Mouse (Mus musculus) mature B cell (primary cell): ENCODE measurements around the gene Olfr1360.

Experiments used
- in situ Hi-C: fragments of 300-500 bp; cut with MboI; formaldehyde crosslinking; loops from 2 replicates; pipeline ENCODE4 v1.14.3; 2019

Gene Olfr1360

DNA sequence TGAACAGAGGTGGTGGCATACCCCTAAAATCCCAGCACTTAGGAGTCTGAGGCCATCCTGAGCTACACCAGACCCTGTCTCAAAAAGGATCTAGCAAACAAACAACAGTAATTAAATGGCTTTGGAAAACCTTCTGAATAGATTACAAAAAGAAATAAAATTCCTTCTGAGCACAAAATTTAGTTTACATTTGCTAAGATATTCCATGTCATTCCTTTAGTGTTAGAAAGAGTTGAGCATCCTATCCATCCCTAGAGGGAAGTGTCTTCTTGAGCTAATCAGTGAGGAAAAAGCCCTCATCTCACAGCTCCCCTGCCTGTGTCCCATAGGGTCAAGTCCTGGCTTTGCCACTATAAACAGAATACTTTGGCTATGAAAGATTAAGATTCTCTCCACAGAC, 20.6 kb upstream of the Olfr1360 start, which contains the start of gene Olfr1359:
TSS of gene Olfr1359 (plus strand) at position 301 of the 400 bp plus-strand sequence.
- in situ Hi-C loops, result no loop called here

GRCm38 (mm10) chr13:21663286-21663685, 13.9 kb downstream of the Olfr1360 start, which contains the start of gene Olfr1361:
Olfr1361 (minus strand) TSS chr13:21663386.
- in situ Hi-C loops, result no loop called here

- in situ Hi-C loops, result no loop called here
Measured at GRCm38 (mm10) chr13:21642418-21642817, 34.8 kb downstream of the Olfr1360 start, which contains the start of gene Olfr11. Olfr11 (minus strand) TSS chr13:21642518.
